Mouse (Mus musculus): Measurements from ENCODE around the gene Nrap.
"Not testable (repeated sequence)": the region's sequence is repeated elsewhere in the genome, so short reads cannot be mapped to it uniquely, and the experiment has no call there.

Nrap gene

GRCm38 (mm10) chr19:56366168-56366567 lies 23.7 kb downstream of the Nrap start:
- DNase-seq (ENCODE audit: low read depth, low spot score): no peak

GRCm38 (mm10) chr19:56364563-56364962 lies 25.3 kb downstream of the Nrap start:
- DNase-seq (ENCODE audit: low read depth, low spot score): no peak

- DNase-seq (ENCODE audit: low read depth, low spot score): no peak
Measured at GRCm38 (mm10) chr19:56363721-56364460, 25.9 kb downstream of the Nrap start.

GRCm38 (mm10) chr19:56358890-56359289 lies 30.9 kb downstream of the Nrap start:
- no peak for DNase-seq (ENCODE audit: low read depth, low spot score)

GRCm38 (mm10) chr19:56357374-56357708 lies 32.5 kb downstream of the Nrap start:
- DNase-seq (ENCODE audit: low read depth, low spot score): not testable (repeated sequence)

- peak; percentile 75 for DNase-seq (ENCODE audit: low read depth, low spot score)
Measured at GRCm38 (mm10) chr19:56356480-56357373, 33.1 kb downstream of the Nrap start.

- DNase-seq (ENCODE audit: low read depth, low spot score): no peak
Measured at GRCm38 (mm10) chr19:56355201-56355600, 34.6 kb downstream of the Nrap start.

- DNase-seq (ENCODE audit: low read depth, low spot score): no peak
Measured at GRCm38 (mm10) chr19:56353689-56354088, 36.1 kb downstream of the Nrap start.

GRCm38 (mm10) chr19:56349295-56349694 lies 40.5 kb downstream of the Nrap start:
- peak; percentile 19 for DNase-seq (ENCODE audit: low read depth, low spot score)

- DNase-seq (ENCODE audit: low read depth, low spot score): no peak
Measured at GRCm38 (mm10) chr19:56346750-56347149, 43.1 kb downstream of the Nrap start.

GRCm38 (mm10) chr19:56346016-56346415 lies 43.8 kb downstream of the Nrap start:
- DNase-seq (ENCODE audit: low read depth, low spot score): peak; percentile 69

- peak; percentile 89 for DNase-seq (ENCODE audit: low read depth, low spot score)
Measured at GRCm38 (mm10) chr19:56343869-56344563, 45.8 kb downstream of the Nrap start.

GRCm38 (mm10) chr19:56342006-56342405 lies 47.8 kb downstream of the Nrap start:
- peak; percentile 58 for DNase-seq (ENCODE audit: low read depth, low spot score)

- DNase-seq (ENCODE audit: low read depth, low spot score): no peak
Measured at GRCm38 (mm10) chr19:56336826-56337225, 53.0 kb downstream of the Nrap start.

GRCm38 (mm10) chr19:56336321-56336720 lies 53.5 kb downstream of the Nrap start:
- DNase-seq (ENCODE audit: low read depth, low spot score): no peak

- DNase-seq (ENCODE audit: low read depth, low spot score): peak; percentile 12
Measured at GRCm38 (mm10) chr19:56326243-56326855, 63.5 kb downstream of the Nrap start.

GRCm38 (mm10) chr19:56325676-56326075 lies 64.2 kb downstream of the Nrap start:
- peak; percentile 16 for DNase-seq (ENCODE audit: low read depth, low spot score)

GRCm38 (mm10) chr19:56321303-56321920 lies 68.4 kb downstream of the Nrap start:
- peak; percentile 8 for DNase-seq (ENCODE audit: low read depth, low spot score)

- DNase-seq (ENCODE audit: low read depth, low spot score): peak; percentile 24
Measured at GRCm38 (mm10) chr19:56320186-56320860, 69.5 kb downstream of the Nrap start.

GRCm38 (mm10) chr19:56319629-56320028 lies 70.2 kb downstream of the Nrap start:
- no peak for DNase-seq (ENCODE audit: low read depth, low spot score)

- DNase-seq (ENCODE audit: low read depth, low spot score): no peak
Measured at GRCm38 (mm10) chr19:56319219-56319618, 70.6 kb downstream of the Nrap start.
